Mouse (Mus musculus) duodenum, adult 2 months (tissue): ENCODE data around the gene Olfr77. TPM values are rescaled to one million over a fixed set of nuclear protein-coding genes. Genes with fewer than 3 reads are reported as not detected.

Source experiments
- polyA plus RNA-seq: library from polyadenylated mRNA; depleted of rRNA; stranded (reverse); fragments of >200 nt; gene quantifications from 2 replicates; pipeline ENCODE4 v1.2.3, GENCODE M21; 2012; ENCODE audit warnings: low replicate concordance; rRNA removed

Olfr77 gene
- polyA plus RNA-seq: not detected in 2 replicates

GRCm38 (mm10) chr9:19916565-19916964, at the start of gene Olfr77:
Olfr77 (plus strand) TSS chr9:19916865.

GRCm38 (mm10) chr9:19887904-19888303, 28.8 kb upstream of the Olfr77 start, which contains the start of gene Olfr862:
Olfr862 (minus strand) TSS chr9:19888004.

Other genes with a start within 250 kb of the Olfr77 start
- gene Olfr857, start 207.4 kb upstream of the Olfr77 start, polyA plus RNA-seq: not detected in 2 replicates
- not detected in 2 replicates for gene Olfr58, start 136.6 kb upstream of the Olfr77 start, polyA plus RNA-seq
- gene Olfr859, start 112.0 kb upstream of the Olfr77 start, polyA plus RNA-seq: not detected in 2 replicates
- not detected in 2 replicates for gene Olfr860, start 67.1 kb upstream of the Olfr77 start, polyA plus RNA-seq
- not detected in 2 replicates for gene Olfr862, start 28.9 kb upstream of the Olfr77 start, polyA plus RNA-seq
- not detected in 2 replicates for gene Olfr866, start 111.2 kb downstream of the Olfr77 start, polyA plus RNA-seq
- gene Olfr867, start 140.7 kb downstream of the Olfr77 start, polyA plus RNA-seq: not detected in 2 replicates
- not detected in 2 replicates for gene Olfr868, start 181.8 kb downstream of the Olfr77 start, polyA plus RNA-seq
- gene Olfr869, start 212.1 kb downstream of the Olfr77 start, polyA plus RNA-seq: not detected in 2 replicates